Mouse (Mus musculus) liver, embryonic 14.5 days (tissue): Measurements from ENCODE around the gene Rtp1. TPM values are rescaled to one million over a fixed set of nuclear protein-coding genes. Genes with fewer than 3 reads are reported as not detected.

Experiments used
- ATAC-seq: fragments of 200-750 bp; cut with Nextera tagmentation; 2 replicates; pipeline ENCODE4 v1.8.0; 2017; ENCODE audit warnings: moderate number of reproducible peaks, mild to moderate bottlenecking, moderate library complexity; ENCODE audit not compliant: insufficient read depth
- DNase-seq, 3 experiments: peaks; one replicate each; pipeline ENCODE4 v3.0.0-alpha.2; 2012 to 2013; ENCODE audit warnings: low read depth in 3 of 3, low spot score in 3 of 3
- H3K27ac ChIP-seq: fragments of 300-500 bp; sonication (generic); 2 replicates; pipeline ENCODE4 v1.5.1; 2014; ENCODE audit warnings: moderate library complexity, mild to moderate bottlenecking, control low read depth, inconsistent platforms
- H3K27me3 ChIP-seq: fragments of 300-500 bp; sonication (generic); 2 replicates; pipeline ENCODE4 v1.6.1; 2014; ENCODE audit warnings: mild to moderate bottlenecking, low read length, moderate library complexity; ENCODE audit not compliant: control insufficient read depth, insufficient read depth
- H3K36me3 ChIP-seq: fragments of 300-500 bp; sonication (generic); replicated peaks from 2 replicates; pipeline ENCODE4 v1.6.1; 2014; ENCODE audit warnings: low read depth; ENCODE audit not compliant: control insufficient read depth, insufficient read depth
- H3K4me1 ChIP-seq, 2 experiments: fragments of 200-500 bp in 1 of 2; fragments of 300-500 bp in 1 of 2; sonication (generic) in 1 of 2; replicated peaks; 2 replicates each; pipeline ENCODE4 v1.6.1; 2012 to 2014; ENCODE audit warnings: antibody characterized with exemption in 1 of 2, inconsistent platforms in 1 of 2, low read length in 1 of 2; ENCODE audit not compliant: control insufficient read depth in 2 of 2, insufficient read depth in 2 of 2
- H3K4me2 ChIP-seq: fragments of 300-500 bp; sonication (generic); 2 replicates; pipeline ENCODE4 v1.6.1; 2014; ENCODE audit warnings: low read depth, mild to moderate bottlenecking, control low read depth, moderate library complexity
- H3K4me3 ChIP-seq, 2 experiments: fragments of 200-500 bp in 1 of 2; fragments of 300-500 bp in 1 of 2; sonication (generic) in 1 of 2; 2 replicates each; pipeline ENCODE4 v1.5.1; 2012 to 2014; ENCODE audit warnings: low read depth in 2 of 2, low read length in 2 of 2, mild to moderate bottlenecking in 2 of 2, control low read depth in 1 of 2, inconsistent platforms in 1 of 2, moderate library complexity in 1 of 2; ENCODE audit not compliant: insufficient read depth in 1 of 2
- H3K9ac ChIP-seq: fragments of 300-500 bp; sonication (generic); replicated peaks from 2 replicates; pipeline ENCODE4 v1.6.1; 2014; ENCODE audit warnings: mild to moderate bottlenecking, control low read depth, moderate library complexity
- H3K9me3 ChIP-seq: fragments of 300-500 bp; sonication (generic); 2 replicates; pipeline ENCODE4 v1.6.1; 2016; ENCODE audit warnings: low read length, mixed read lengths; ENCODE audit not compliant: control insufficient read depth
- CTCF ChIP-seq: IDR thresholded peaks from 2 replicates; pipeline ENCODE4 v1.5.1; 2016; ENCODE audit warnings: antibody characterized with exemption, low read depth, control low read depth
- EP300 ChIP-seq: IDR thresholded peaks from 2 replicates; pipeline ENCODE4 v1.6.1; 2016; ENCODE audit warnings: antibody characterized with exemption, low read depth
- WGBS: fragments of 180-500 bp; shearing (Covaris S2); extraction: QIAGEN DNeasy Blood & Tissue Kit; methylation state at CpG from one replicate; pipeline ENCODE4 v1.1.7; 2014; ENCODE audit not compliant: insufficient replicate concordance; 5-methylcytosine and 5-hydroxymethylcytosine counted together
- polyA plus RNA-seq, 2 experiments: library from polyadenylated mRNA; depleted of rRNA in 1 of 2; stranded (reverse) in 1 of 2; unstranded in 1 of 2; fragments of >200 nt; fragmentation: Nextera tagmentation in 1 of 2; extraction: Ambion mirVana in 1 of 2; gene quantifications; 2 replicates each; pipeline versions ENCODE4 v1.2.1 to v1.2.3; 2012 to 2014

The Rtp1 gene
- polyA plus RNA-seq, 2 experiments = not detected

GRCm38 (mm10) chr16:23417456-23418240, 11.3 kb upstream of the Rtp1 start:
- H3K27ac ChIP-seq = no peak overlapping the region
- H3K27me3 ChIP-seq = no peaks in the 10 kb centered on the region
- no peak overlapping the region for H3K4me2 ChIP-seq
- WGBS = 61% methylated on average over 13 of the region's 13 CpGs
- H3K4me1 ChIP-seq = no peaks in the 10 kb centered on the region
- H3K9me3 ChIP-seq = no peaks in the 10 kb centered on the region
- no peaks in the 10 kb centered on the region for H3K36me3 ChIP-seq
- TF ChIP-seq CTCF (no peak), EP300 (no peak)
- no peak for DNase-seq
- no peak overlapping the region for H3K9ac ChIP-seq
- ATAC-seq = no peak
- H3K4me3 ChIP-seq = no peak overlapping the region

DNA sequence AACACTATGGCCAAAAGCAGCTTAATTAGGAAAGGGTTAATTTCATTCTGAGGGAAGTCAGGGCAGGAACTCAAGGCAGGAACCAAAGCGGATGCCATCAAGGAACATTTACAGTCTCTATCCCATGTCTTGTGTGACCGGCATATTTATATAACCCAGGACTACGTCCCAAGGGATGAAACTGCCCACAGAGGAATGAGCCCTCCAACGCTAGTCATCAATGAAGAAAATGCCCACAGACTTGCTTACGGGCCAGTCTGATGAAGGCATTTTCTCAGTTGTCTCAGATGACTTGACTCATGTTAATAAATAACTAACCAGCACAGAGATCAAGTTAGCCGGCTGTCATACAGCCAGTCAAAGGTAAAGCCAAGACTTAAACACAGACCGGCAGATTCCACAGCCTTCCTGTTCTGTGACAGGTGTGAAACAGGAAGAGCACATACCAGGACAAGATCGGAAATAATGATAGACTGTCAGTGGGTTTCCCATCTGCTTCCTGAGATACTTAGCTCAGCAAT, 9.3 kb upstream of the Rtp1 start:
- 59% methylated on average over 8 of the region's 8 CpGs for WGBS
- Histone ChIP-seq H3K9ac (no peak overlapping the region), H3K27ac (no peak overlapping the region), H3K9me3 (no peaks in the 10 kb centered on the region), H3K27me3 (no peaks in the 10 kb centered on the region), H3K36me3 (no peaks in the 10 kb centered on the region), H3K4me2 (no peak overlapping the region), H3K4me1 (no peaks in the 10 kb centered on the region), H3K4me3 (no peak overlapping the region)
- no peak for DNase-seq
- ATAC-seq = no peak
- TF ChIP-seq CTCF (no peak), EP300 (no peak)

GRCm38 (mm10) chr16:23423825-23424224, 5.1 kb upstream of the Rtp1 start:
- no peaks in the 10 kb centered on the region for H3K27me3 ChIP-seq
- no peak for TF ChIP-seq CTCF
- TF ChIP-seq EP300 = no peak
- no peak overlapping the region for H3K4me2 ChIP-seq
- H3K9ac ChIP-seq = no peak overlapping the region
- no peak for DNase-seq
- no peak for ATAC-seq
- H3K27ac ChIP-seq = no peak overlapping the region
- no peaks in the 10 kb centered on the region for H3K36me3 ChIP-seq
- H3K9me3 ChIP-seq = no peaks in the 10 kb centered on the region
- no peak overlapping the region for H3K4me3 ChIP-seq
- H3K4me1 ChIP-seq = no peaks in the 10 kb centered on the region
- 59% methylated on average over 5 of the region's 5 CpGs for WGBS

DNA sequence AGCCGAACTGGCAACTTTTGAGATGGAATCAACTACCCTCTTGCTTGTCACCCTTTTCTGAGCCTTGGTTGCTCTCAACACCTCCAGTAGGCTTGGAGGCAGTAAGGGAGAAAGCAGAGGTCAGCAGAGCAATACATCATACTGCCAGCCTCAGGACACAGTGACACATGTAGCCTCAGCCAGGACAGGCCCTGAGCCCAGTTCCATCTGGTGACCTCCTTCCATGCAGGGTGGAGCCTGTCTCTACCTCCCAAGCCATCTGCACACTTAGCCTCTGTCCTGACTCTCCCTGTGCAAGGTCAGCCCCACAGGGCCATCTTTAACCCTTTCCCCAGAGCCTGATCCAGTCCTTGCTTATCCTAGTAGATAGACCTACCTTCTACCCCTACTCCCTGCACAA, 1.2 kb upstream of the Rtp1 start:
- Histone ChIP-seq H3K9ac (no peak overlapping the region), H3K4me3 (no peak overlapping the region), H3K4me2 (no peak overlapping the region), H3K27me3 (no peaks in the 10 kb centered on the region), H3K4me1 (no peaks in the 10 kb centered on the region), H3K27ac (no peak overlapping the region), H3K36me3 (no peaks in the 10 kb centered on the region), H3K9me3 (no peaks in the 10 kb centered on the region)
- DNase-seq (no peak), ATAC-seq (no peak)
- 55% methylated on average over 1 of the region's 1 CpGs for WGBS
- TF ChIP-seq EP300 (no peak), CTCF (no peak)

DNA sequence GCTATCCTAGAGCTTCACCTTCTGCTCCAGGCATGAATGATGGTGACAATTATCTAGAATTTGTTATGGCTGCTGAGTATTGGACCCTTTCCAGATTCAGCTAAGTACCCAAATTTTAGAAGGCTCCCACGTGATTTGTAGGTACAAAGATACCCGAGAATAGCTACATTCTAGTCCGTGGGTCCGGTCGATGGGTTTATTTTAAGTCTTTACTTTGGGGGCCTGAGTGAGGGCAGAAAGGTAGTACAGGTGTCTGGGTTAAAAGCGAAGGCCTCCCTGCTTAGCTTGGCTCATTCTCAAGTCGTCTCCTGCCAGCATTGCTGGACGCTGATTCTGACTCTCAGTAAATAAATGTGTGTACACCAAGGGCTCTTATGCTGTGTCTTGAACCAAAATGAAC, 1.1 kb downstream of the Rtp1 start:
- ATAC-seq (no peak), DNase-seq (no peak)
- Histone ChIP-seq H3K4me1 (no peaks in the 10 kb centered on the region), H3K9me3 (no peaks in the 10 kb centered on the region), H3K9ac (no peak overlapping the region), H3K27ac (no peak overlapping the region), H3K27me3 (no peaks in the 10 kb centered on the region), H3K36me3 (no peaks in the 10 kb centered on the region), H3K4me3 (no peak overlapping the region), H3K4me2 (no peak overlapping the region)
- TF ChIP-seq CTCF (no peak), EP300 (no peak)
- 69% methylated on average over 8 of the region's 8 CpGs for WGBS
